Mouse (Mus musculus) limb, embryonic 15.5 days (tissue): ENCODE data around the gene Vmn1r231. TPM values are rescaled to one million over a fixed set of nuclear protein-coding genes. Genes with fewer than 3 reads are reported as not detected.

ENCODE experiments used
- ATAC-seq: fragments of 200-750 bp; cut with Nextera tagmentation; 2 replicates; pipeline ENCODE4 v1.8.0; 2017; ENCODE audit warnings: low read depth, moderate TSS enrichment; ENCODE audit not compliant: insufficient number of reproducible peaks, low FRiP score, low TSS enrichment
- H3K27ac ChIP-seq: fragments of 300-500 bp; sonication (generic); 2 replicates; pipeline ENCODE4 v1.5.1; 2015; ENCODE audit warnings: moderate library complexity, mild to moderate bottlenecking, inconsistent platforms
- H3K27me3 ChIP-seq: fragments of 300-500 bp; sonication (generic); 2 replicates; pipeline ENCODE4 v1.6.1; 2015; ENCODE audit warnings: inconsistent platforms
- H3K36me3 ChIP-seq: fragments of 300-500 bp; sonication (generic); 2 replicates; pipeline ENCODE4 v1.6.1; 2015; ENCODE audit warnings: inconsistent platforms
- H3K4me1 ChIP-seq: fragments of 300-500 bp; sonication (generic); 2 replicates; pipeline ENCODE4 v1.6.1; 2015; ENCODE audit warnings: inconsistent platforms
- H3K4me2 ChIP-seq: fragments of 300-500 bp; sonication (generic); 2 replicates; pipeline ENCODE4 v1.6.1; 2015; ENCODE audit warnings: mild to moderate bottlenecking, inconsistent platforms
- H3K4me3 ChIP-seq: fragments of 300-500 bp; sonication (generic); 2 replicates; pipeline ENCODE4 v1.5.1; 2015; ENCODE audit warnings: mild to moderate bottlenecking, inconsistent platforms
- H3K9ac ChIP-seq: fragments of 300-500 bp; sonication (generic); 2 replicates; pipeline ENCODE4 v1.6.1; 2015; ENCODE audit warnings: inconsistent platforms
- H3K9me3 ChIP-seq: fragments of 300-500 bp; sonication (generic); 2 replicates; pipeline ENCODE4 v1.6.1; 2016; ENCODE audit warnings: inconsistent platforms
- WGBS: fragments of 180-500 bp; shearing (Covaris S2); methylation state at CpG from one replicate; pipeline ENCODE4 v1.1.7; 2015; 5-methylcytosine and 5-hydroxymethylcytosine counted together
- polyA plus RNA-seq: library from polyadenylated mRNA; unstranded; fragments of >200 nt; fragmentation: Nextera tagmentation; extraction: Ambion mirVana; gene quantifications from 2 replicates; pipeline ENCODE4 v1.2.1, GENCODE M21; 2015

The Vmn1r231 gene
- not detected in 2 replicates for polyA plus RNA-seq

GRCm38 (mm10) chr17:20904991-20905390 lies at the start of gene Vmn1r231:
Vmn1r231 (minus strand) TSS chr17:20905091.
- Histone ChIP-seq H3K9me3 (no peaks in the 10 kb centered on the region), H3K4me2 (no peak within 1 kb of the TSS), H3K27me3 (no peaks in the 10 kb centered on the region), H3K4me1 (no peaks in the 10 kb centered on the region), H3K36me3 (no peaks in the 10 kb centered on the region), H3K4me3 (no peak within 1 kb of the TSS), H3K27ac (no peak within 1 kb of the TSS), H3K9ac (no peak within 1 kb of the TSS)
- no peak for ATAC-seq
- WGBS: 59% methylated on average over 2 of the region's 2 CpGs

GRCm38 (mm10) chr17:20946636-20947035 lies 41.7 kb upstream of the Vmn1r231 start:
- Histone ChIP-seq H3K4me1 (peaks cover 22% of the 10 kb centered on the region), H3K4me3 (peak overlapping the region; percentile 67), H3K27ac (no peak overlapping the region), H3K9ac (peak overlapping the region; percentile 64; the same call in 1 of the 2 replicates), H3K27me3 (no peaks in the 10 kb centered on the region), H3K36me3 (peaks cover 5% of the 10 kb centered on the region; the same call in 1 of the 2 replicates), H3K4me2 (peak overlapping the region; percentile 58), H3K9me3 (no peaks in the 10 kb centered on the region)
- ATAC-seq: no peak

GRCm38 (mm10) chr17:20946026-20946565 lies 41.2 kb upstream of the Vmn1r231 start:
- H3K27ac ChIP-seq: peak overlapping the region; percentile 99
- H3K36me3 ChIP-seq: peaks cover under 1% of the 10 kb centered on the region; the same call in 1 of the 2 replicates
- H3K9ac ChIP-seq: peak overlapping the region; percentile 64
- H3K4me3 ChIP-seq: peak overlapping the region; percentile 67
- H3K4me1 ChIP-seq: peaks cover 22% of the 10 kb centered on the region
- ATAC-seq: no peak
- WGBS: 0% methylated on average over 13 of the region's 13 CpGs
- H3K4me2 ChIP-seq: peak overlapping the region; percentile 58
- H3K9me3 ChIP-seq: no peaks in the 10 kb centered on the region
- no peaks in the 10 kb centered on the region for H3K27me3 ChIP-seq

GRCm38 (mm10) chr17:20944985-20945891 lies 40.3 kb upstream of the Vmn1r231 start, which contains the start of gene Ppp2r1a:
Ppp2r1a (plus strand) TSS chr17:20945311.
- peaks cover 22% of the 10 kb centered on the region for H3K4me1 ChIP-seq
- H3K4me2 ChIP-seq: peak within 1 kb of the TSS; percentile 58
- H3K27ac ChIP-seq: peak within 1 kb of the TSS; percentile 99
- H3K4me3 ChIP-seq: peak within 1 kb of the TSS; percentile 67
- H3K36me3 ChIP-seq: no peaks in the 10 kb centered on the region
- WGBS: under 1% methylated on average over 69 of the region's 69 CpGs
- no peaks in the 10 kb centered on the region for H3K9me3 ChIP-seq
- peak within 1 kb of the TSS; percentile 64 for H3K9ac ChIP-seq
- H3K27me3 ChIP-seq: no peaks in the 10 kb centered on the region
- peak; percentile 99 for ATAC-seq

- H3K4me2 ChIP-seq: peak overlapping the region; percentile 53
- no peaks in the 10 kb centered on the region for H3K9me3 ChIP-seq
- peak overlapping the region; percentile 67 for H3K4me3 ChIP-seq
- H3K4me1 ChIP-seq: peaks cover 22% of the 10 kb centered on the region
- no peak overlapping the region; the same call in 1 of the 2 replicates for H3K9ac ChIP-seq
- no peaks in the 10 kb centered on the region for H3K27me3 ChIP-seq
- H3K27ac ChIP-seq: peak overlapping the region; percentile 99
- H3K36me3 ChIP-seq: no peaks in the 10 kb centered on the region
- 43% methylated on average over 3 of the region's 3 CpGs for WGBS
- ATAC-seq: no peak
Observed at GRCm38 (mm10) chr17:20944226-20944625, 39.3 kb upstream of the Vmn1r231 start.

GRCm38 (mm10) chr17:20919614-20920013 lies 14.7 kb upstream of the Vmn1r231 start, which contains the start of gene Vmn1r232:
Vmn1r232 (minus strand) TSS chr17:20919714.
- H3K27ac ChIP-seq: no peak within 1 kb of the TSS
- no peak for ATAC-seq
- H3K4me3 ChIP-seq: no peak within 1 kb of the TSS
- WGBS: 54% methylated on average over 1 of the region's 1 CpGs
- no peak within 1 kb of the TSS for H3K9ac ChIP-seq
- H3K4me1 ChIP-seq: no peaks in the 10 kb centered on the region
- H3K4me2 ChIP-seq: no peak within 1 kb of the TSS
- no peaks in the 10 kb centered on the region for H3K27me3 ChIP-seq
- H3K36me3 ChIP-seq: no peaks in the 10 kb centered on the region
- no peaks in the 10 kb centered on the region for H3K9me3 ChIP-seq

- Histone ChIP-seq H3K4me2 (no peak within 1 kb of the TSS), H3K27me3 (no peaks in the 10 kb centered on the region), H3K9ac (no peak within 1 kb of the TSS), H3K36me3 (no peaks in the 10 kb centered on the region), H3K4me1 (no peaks in the 10 kb centered on the region), H3K9me3 (no peaks in the 10 kb centered on the region), H3K27ac (no peak within 1 kb of the TSS), H3K4me3 (no peak within 1 kb of the TSS)
- ATAC-seq: no peak
- 13% methylated on average over 1 of the region's 1 CpGs for WGBS
Observed at GRCm38 (mm10) chr17:20840144-20840543, 64.7 kb downstream of the Vmn1r231 start, which contains the start of gene Vmn1r230. Vmn1r230 (plus strand) TSS chr17:20840444.

Other genes starting within 250 kb of the Vmn1r231 start
- gene Vmn1r226, start 222.2 kb downstream of the Vmn1r231 start, polyA plus RNA-seq: not detected in 2 replicates
- not detected in 2 replicates for gene Vmn1r227, start 175.2 kb downstream of the Vmn1r231 start, polyA plus RNA-seq
- gene Vmn1r228, start 118.9 kb downstream of the Vmn1r231 start, polyA plus RNA-seq: not detected in 2 replicates
- gene Vmn1r229, start 93.5 kb downstream of the Vmn1r231 start, polyA plus RNA-seq: not detected in 2 replicates
- gene Vmn1r230, start 64.6 kb downstream of the Vmn1r231 start, polyA plus RNA-seq: not detected in 2 replicates
- not detected in 2 replicates for gene Vmn1r232, start 14.6 kb upstream of the Vmn1r231 start, polyA plus RNA-seq
- gene Ppp2r1a, start 40.2 kb upstream of the Vmn1r231 start, polyA plus RNA-seq: 340 and 361 TPM in 2 replicates
- gene Vmn1r233, start 91.4 kb upstream of the Vmn1r231 start, polyA plus RNA-seq: not detected in 2 replicates
- 14.7 and 16.6 TPM in 2 replicates for gene Zfp160, start 103.8 kb upstream of the Vmn1r231 start, polyA plus RNA-seq